Mouse (Mus musculus): ENCODE results near the gene Rab38.

Rab38 gene

GRCm38 (mm10) chr7:88429786-88430691, at the start of gene Rab38:
Gene Rab38 (plus strand): TSS chr7:88430273.
- peak; percentile 60 to 83 for DNase-seq

GRCm38 (mm10) chr7:88394568-88394967, 35.5 kb upstream of the Rab38 start:
- no peak for DNase-seq

- DNase-seq = peak in 1 of 2 experiments; percentile 18
Measured at GRCm38 (mm10) chr7:88395745-88396144, 34.3 kb upstream of the Rab38 start.

- DNase-seq = no peak
Measured at GRCm38 (mm10) chr7:88405311-88405710, 24.8 kb upstream of the Rab38 start.

GRCm38 (mm10) chr7:88406466-88406865, 23.6 kb upstream of the Rab38 start:
- no peak for DNase-seq

- no peak for DNase-seq
Measured at GRCm38 (mm10) chr7:88421821-88422220, 8.3 kb upstream of the Rab38 start.

- DNase-seq = no peak
Measured at GRCm38 (mm10) chr7:88423889-88424288, 6.2 kb upstream of the Rab38 start.

- no peak for DNase-seq
Measured at GRCm38 (mm10) chr7:88425744-88426143, 4.3 kb upstream of the Rab38 start.

- DNase-seq = no peak
Measured at GRCm38 (mm10) chr7:88427484-88427883, 2.6 kb upstream of the Rab38 start.

GRCm38 (mm10) chr7:88430692-88431084, 615 bp downstream of the Rab38 start:
- no peak for DNase-seq

GRCm38 (mm10) chr7:88440301-88440700, 10.2 kb downstream of the Rab38 start:
- no peak for DNase-seq

- no peak for DNase-seq
Measured at GRCm38 (mm10) chr7:88442649-88443048, 12.6 kb downstream of the Rab38 start.

- no peak for DNase-seq
Measured at GRCm38 (mm10) chr7:88443435-88443834, 13.4 kb downstream of the Rab38 start.

- DNase-seq = no peak
Measured at GRCm38 (mm10) chr7:88445320-88445903, 15.3 kb downstream of the Rab38 start.

GRCm38 (mm10) chr7:88453234-88453633, 23.2 kb downstream of the Rab38 start:
- DNase-seq = no peak

GRCm38 (mm10) chr7:88457827-88458226, 27.8 kb downstream of the Rab38 start:
- DNase-seq = no peak

- no peak for DNase-seq
Measured at GRCm38 (mm10) chr7:88467754-88468153, 37.7 kb downstream of the Rab38 start.

GRCm38 (mm10) chr7:88482110-88482619, 52.1 kb downstream of the Rab38 start:
- DNase-seq = no peak

GRCm38 (mm10) chr7:88482628-88483027, 52.6 kb downstream of the Rab38 start:
- no peak for DNase-seq

GRCm38 (mm10) chr7:88491020-88491419, 60.9 kb downstream of the Rab38 start:
- DNase-seq = no peak

GRCm38 (mm10) chr7:88502217-88502817, 72.2 kb downstream of the Rab38 start:
- DNase-seq = no peak

GRCm38 (mm10) chr7:88509748-88510147, 79.7 kb downstream of the Rab38 start:
- DNase-seq = no peak

GRCm38 (mm10) chr7:88522481-88522880, 92.4 kb downstream of the Rab38 start:
- peak in 1 of 2 experiments; percentile 5 for DNase-seq
